Mouse (Mus musculus) liver, embryonic 14.5 days (tissue): ENCODE measurements around the gene Dppa3.

ENCODE experiments used
- CTCF ChIP-seq: IDR thresholded peaks from 2 replicates; pipeline ENCODE4 v1.5.1; 2016; ENCODE audit warnings: antibody characterized with exemption, low read depth, control low read depth
- EP300 ChIP-seq: IDR thresholded peaks from 2 replicates; pipeline ENCODE4 v1.6.1; 2016; ENCODE audit warnings: antibody characterized with exemption, low read depth

- TF ChIP-seq EP300: no peak
- peak; percentile 67 for TF ChIP-seq CTCF
These were observed 34.6 kb downstream of the Dppa3 start for GRCm38 (mm10) chr6:122660601-122661379.
